Mouse (Mus musculus): Measurements from ENCODE around the gene Ablim2.

GRCm38 (mm10) chr5:35933059-35933458 lies 175.4 kb downstream of the Ablim2 start:
- TF ChIP-seq CTCF (conservative IDR thresholded peaks at IDR 0.05; ENCODE audit: insufficient read depth, insufficient read length, low read depth, low read length) (no peak), POLR2A (IDR thresholded peaks at IDR 0.05; ENCODE audit: low read depth, low read length) (no peak)
